Comparison of ENCODE assay signal across 8 mouse cellular contexts in the genomic region with DNA sequence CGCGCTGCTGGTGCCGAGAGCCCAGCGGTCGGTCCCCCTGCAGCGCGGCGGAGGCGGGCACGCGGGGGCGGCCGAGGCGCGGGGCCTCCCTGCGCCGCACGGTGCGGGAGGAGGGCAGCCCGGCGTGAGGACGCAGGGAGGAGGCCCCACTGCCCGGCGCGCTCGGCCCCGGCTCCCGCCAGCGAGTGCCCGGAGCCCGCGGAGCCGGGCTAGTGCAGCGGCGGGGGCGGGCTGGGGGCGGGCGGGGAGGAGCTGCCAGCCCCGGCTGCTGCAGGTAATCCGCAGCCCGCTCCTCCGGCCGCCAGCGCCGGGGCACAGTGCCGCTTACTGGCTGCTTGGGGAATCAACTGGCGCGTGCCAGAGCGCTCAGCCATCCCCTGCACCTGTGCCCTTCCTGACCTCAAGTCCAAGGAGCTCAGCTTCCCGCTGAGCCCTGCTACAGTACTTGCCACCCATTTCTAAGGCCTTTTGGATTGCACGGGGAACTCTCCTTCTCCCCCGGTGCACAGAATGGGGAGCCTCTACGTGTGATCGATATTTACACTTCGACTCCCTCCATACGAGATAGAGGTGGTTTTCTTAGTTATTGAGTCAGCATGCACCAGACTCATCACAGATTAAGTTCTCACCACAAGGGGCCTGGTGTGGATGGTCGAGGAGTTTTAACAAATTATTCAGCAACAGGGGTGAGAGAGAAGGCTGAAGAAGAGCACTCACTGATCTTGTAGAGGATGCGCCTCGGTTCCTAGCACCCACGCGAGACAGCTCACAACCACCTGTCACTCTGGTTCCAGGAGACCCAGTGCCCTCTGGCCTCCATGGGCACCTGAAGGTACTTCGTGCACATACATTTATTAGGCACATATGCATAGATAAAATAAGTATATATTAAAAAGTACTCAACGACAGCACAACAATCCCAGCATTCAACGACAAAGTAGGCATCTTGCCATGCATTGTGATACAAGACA. TPM values are rescaled to one million over a fixed set of nuclear protein-coding genes. Genes with fewer than 3 reads are reported as not detected.
DNase-seq lines count a peak whose midpoint lies in the region; ATAC-seq lines count a peak whose summit lies in the region.

A gene (minus strand): TSS at position 284 of the 971 bp plus-strand sequence.

- peak within 1 kb of the TSS; percentile 82 for H3K4me3 ChIP-seq in hindbrain, embryonic 13.5 days
- peak within 1 kb of the TSS; percentile 60 for H3K4me3 ChIP-seq in lung, embryonic 15.5 days

- ATAC-seq in hindbrain, embryonic 13.5 days (ENCODE audit: low FRiP score) = peak; percentile 87
- ATAC-seq in lung, embryonic 15.5 days (ENCODE audit: borderline replicate concordance, extremely low read depth, low FRiP score, low TSS enrichment) = peak; percentile 83

- peak within 1 kb of the TSS; percentile 86 for H3K27ac ChIP-seq in hindbrain, embryonic 13.5 days
- H3K27ac ChIP-seq in lung, embryonic 15.5 days = 0 out of 2 replicates have a peak within 1 kb of the TSS, but pooled peaks have one; percentile 37

- no peaks in the 10 kb centered on the region for H3K9me3 ChIP-seq in hindbrain, embryonic 13.5 days
- no peaks in the 10 kb centered on the region for H3K9me3 ChIP-seq in lung, embryonic 15.5 days

- peak within 1 kb of the TSS; percentile 95 for H3K4me2 ChIP-seq in hindbrain, embryonic 13.5 days
- H3K4me2 ChIP-seq in lung, embryonic 15.5 days = peak within 1 kb of the TSS; percentile 88

- no peaks in the 10 kb centered on the region for H3K36me3 ChIP-seq in hindbrain, embryonic 13.5 days
- no peaks in the 10 kb centered on the region for H3K36me3 ChIP-seq in lung, embryonic 15.5 days

- 10% methylated on average over 46 of the region's 64 CpGs for WGBS in hindbrain, embryonic 13.5 days
- 17% methylated on average over 32 of the region's 64 CpGs for WGBS in lung, embryonic 15.5 days

- H3K4me1 ChIP-seq in hindbrain, embryonic 13.5 days (replicated peaks) = peaks cover 35% of the 10 kb centered on the region
- H3K4me1 ChIP-seq in lung, embryonic 15.5 days = peaks cover 7% of the 10 kb centered on the region

- peak within 1 kb of the TSS; percentile 89 for H3K9ac ChIP-seq in hindbrain, embryonic 13.5 days
- peak within 1 kb of the TSS; percentile 49 for H3K9ac ChIP-seq in lung, embryonic 15.5 days

- H3K27me3 ChIP-seq in hindbrain, embryonic 13.5 days = peaks cover 23% of the 10 kb centered on the region
- H3K27me3 ChIP-seq in lung, embryonic 15.5 days = peaks cover 40% of the 10 kb centered on the region

- DNase-seq in ZHBTc4 (ENCODE audit: low read depth, low spot score) = peak; percentile 97
- DNase-seq in cerebellum, adult 9-11 months = peak; percentile 92
- peak in 1 of 2 experiments; percentile 81 for DNase-seq in frontal cortex, adult 2 months (ENCODE audit: extremely low spot score in 1 of 2, low spot score in 1 of 2)
- DNase-seq in layer of hippocampus, postnatal 14 days (ENCODE audit: low spot score in 2 of 2) = peak; percentile 70 to 76
- peak; percentile 77 for DNase-seq in ovary, postnatal 36 days (ENCODE audit: low spot score)
- peak; percentile 54 for DNase-seq in urinary bladder, postnatal 14 days (ENCODE audit: low spot score)

RNA-seq across cellular contexts. Expression of the gene that starts here (rescaled TPM):
- 66.8 and 68.6 TPM in 2 replicates for polyA plus RNA-seq in frontal cortex, adult 2 months (2012; rRNA removed)
- 2.2 and 2.5 TPM in 2 replicates for polyA plus RNA-seq in hindbrain, embryonic 13.5 days (2015; fragmentation: Nextera tagmentation; extraction: Ambion mirVana)
- 100 to 1,000 TPM; 158 to 178 TPM for total RNA-seq in layer of hippocampus, postnatal 14 days (2021)
- polyA plus RNA-seq in lung, embryonic 15.5 days (2015; fragmentation: Nextera tagmentation; extraction: Ambion mirVana) = 1.2 and 1.5 TPM in 2 replicates

Comparison
In these comparisons a context has a peak if more than half of its experiments do, and no peak if none do; other contexts are left out.
1. RNA of the gene that starts here (polyA plus RNA-seq): 66.8 to 68.6 TPM in frontal cortex, adult 2 months; 2.2 to 2.5 TPM in hindbrain, embryonic 13.5 days and 1.2 to 1.5 TPM in lung, embryonic 15.5 days; every median in the first group is over 10 times any median in the second.